Mouse (Mus musculus) stomach, postnatal 0 days (tissue): ENCODE results near the gene Spag6. TPM values are rescaled to one million over a fixed set of nuclear protein-coding genes. Genes with fewer than 3 reads are reported as not detected.

ENCODE experiments used
- ATAC-seq: fragments of 200-750 bp; cut with Nextera tagmentation; 2 replicates; pipeline ENCODE4 v1.8.0; 2017; ENCODE audit not compliant: low FRiP score, low TSS enrichment
- DNase-seq: peaks from one replicate; pipeline ENCODE4 v3.0.0-alpha.2; 2016; ENCODE audit warnings: low spot score
- H3K27ac ChIP-seq: fragments of 300-500 bp; sonication (generic); replicated peaks from 2 replicates; pipeline ENCODE4 v1.5.1; 2014; ENCODE audit warnings: mild to moderate bottlenecking, control low read depth
- H3K27me3 ChIP-seq: fragments of 300-500 bp; sonication (generic); 2 replicates; pipeline ENCODE4 v1.6.1; 2014; ENCODE audit warnings: low read length; ENCODE audit not compliant: control insufficient read depth, insufficient read depth
- H3K36me3 ChIP-seq: fragments of 300-500 bp; sonication (generic); 2 replicates; pipeline ENCODE4 v1.6.1; 2014; ENCODE audit warnings: low read length, mixed read lengths; ENCODE audit not compliant: control insufficient read depth, insufficient read depth
- H3K4me1 ChIP-seq: fragments of 300-500 bp; sonication (generic); replicated peaks from 2 replicates; pipeline ENCODE4 v1.6.1; 2014; ENCODE audit warnings: antibody characterized with exemption; ENCODE audit not compliant: control insufficient read depth, insufficient read depth
- H3K4me2 ChIP-seq: fragments of 300-500 bp; sonication (generic); replicated peaks from 2 replicates; pipeline ENCODE4 v1.6.1; 2014; ENCODE audit warnings: low read depth, mild to moderate bottlenecking, control low read depth, moderate library complexity
- H3K4me3 ChIP-seq: fragments of 300-500 bp; sonication (generic); 2 replicates; pipeline ENCODE4 v1.5.1; 2014; ENCODE audit warnings: low read depth, low read length, control low read depth
- H3K9ac ChIP-seq: fragments of 300-500 bp; sonication (generic); 2 replicates; pipeline ENCODE4 v1.6.1; 2014; ENCODE audit warnings: mild to moderate bottlenecking, low read length, control low read depth, mixed read lengths
- H3K9me3 ChIP-seq: fragments of 300-500 bp; sonication (generic); 2 replicates; pipeline ENCODE4 v1.6.1; 2016; ENCODE audit warnings: low read length; ENCODE audit not compliant: control insufficient read depth
- CTCF ChIP-seq: IDR thresholded peaks from 2 replicates; pipeline ENCODE4 v1.5.1; 2016; ENCODE audit warnings: antibody characterized with exemption, low read depth, mild to moderate bottlenecking, moderate library complexity
- EP300 ChIP-seq: optimal IDR thresholded peaks from 2 replicates; pipeline ENCODE3; 2016; ENCODE audit warnings: antibody characterized with exemption
- whole genome bisulfite sequencing: fragments of 180-500 bp; shearing (Covaris S2); extraction: QIAGEN DNeasy Blood & Tissue Kit; methylation state at CpG from one replicate; pipeline ENCODE4 v1.1.7; 2014; 5-methylcytosine and 5-hydroxymethylcytosine counted together
- polyA plus RNA-seq: library from polyadenylated mRNA; unstranded; fragments of >200 nt; fragmentation: Nextera tagmentation; extraction: Ambion mirVana; gene quantifications from 2 replicates; pipeline ENCODE4 v1.2.1, GENCODE M21; 2015

The Spag6 gene
- polyA plus RNA-seq, 1 experiment from 2014 or later = 0.10 TPM

DNA sequence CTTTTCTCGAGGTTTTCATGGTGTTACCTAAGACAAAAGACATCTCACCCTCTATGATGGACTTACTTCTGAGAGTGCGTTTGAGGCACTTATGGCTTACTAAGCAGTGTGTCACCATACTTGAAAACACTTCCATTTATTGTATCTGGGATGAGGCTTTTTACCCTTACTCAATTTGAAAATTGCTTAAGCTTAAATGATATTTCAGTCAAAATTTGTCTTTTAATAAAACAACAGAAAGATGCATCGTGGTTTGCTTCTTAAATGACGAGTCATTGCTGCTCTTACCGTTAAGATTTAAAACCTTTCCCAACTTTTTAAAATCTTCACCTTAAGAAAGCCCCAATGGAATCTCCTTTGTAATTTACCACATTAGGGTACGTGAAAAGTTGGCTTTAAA, 7.4 kb upstream of the Spag6 start:
- Histone ChIP-seq H3K4me1 (peaks cover 5% of the 10 kb centered on the region), H3K4me3 (no peak overlapping the region), H3K27ac (no peak overlapping the region), H3K9me3 (no peaks in the 10 kb centered on the region), H3K36me3 (peaks cover 5% of the 10 kb centered on the region; the same call in 1 of the 2 replicates), H3K27me3 (peaks cover 10% of the 10 kb centered on the region; the same call in 1 of the 2 replicates), H3K4me2 (no peak overlapping the region), H3K9ac (no peak overlapping the region)
- ATAC-seq (no peak), DNase-seq (no peak)
- 86% methylated on average over 6 of the region's 6 CpGs for WGBS
- no peak for TF ChIP-seq CTCF
- TF ChIP-seq EP300 = no peak

DNA sequence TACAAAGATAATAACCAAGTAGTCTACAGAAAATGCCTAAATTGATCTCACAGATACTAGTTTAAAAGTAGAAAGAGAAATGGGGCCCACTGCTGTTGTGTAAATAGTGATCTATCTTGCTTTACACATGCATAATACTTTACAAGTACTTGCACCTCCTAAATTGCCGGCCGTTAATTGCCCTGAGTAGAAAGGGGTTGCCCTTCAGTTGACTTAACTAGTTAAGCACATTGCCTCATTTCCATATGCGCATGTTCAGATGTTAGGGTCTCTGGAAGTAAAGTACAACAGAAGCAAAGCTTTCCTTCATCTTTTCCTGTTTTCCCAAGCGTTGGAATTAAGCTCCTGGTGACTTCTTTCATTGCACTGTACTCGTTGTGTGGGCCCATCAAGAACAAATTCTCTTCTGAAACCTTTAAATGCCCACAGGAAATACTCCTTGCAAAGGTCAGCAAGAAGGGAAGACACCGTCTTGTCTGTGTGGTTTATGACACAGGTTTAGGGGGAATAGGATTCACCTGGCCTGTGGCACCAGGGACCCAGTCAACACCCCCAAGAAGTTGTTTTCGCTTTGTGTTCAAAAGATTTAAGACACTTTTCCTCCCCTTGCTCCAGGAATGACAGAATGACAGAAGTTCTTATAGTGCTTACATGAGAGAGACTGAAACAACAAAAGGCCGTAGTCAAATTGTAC, 6.9 kb upstream of the Spag6 start:
- Histone ChIP-seq H3K36me3 (peaks cover 5% of the 10 kb centered on the region; the same call in 1 of the 2 replicates), H3K4me3 (no peak overlapping the region), H3K27ac (no peak overlapping the region), H3K9me3 (no peaks in the 10 kb centered on the region), H3K27me3 (peaks cover 10% of the 10 kb centered on the region; the same call in 1 of the 2 replicates), H3K9ac (no peak overlapping the region), H3K4me2 (no peak overlapping the region), H3K4me1 (peaks cover 5% of the 10 kb centered on the region)
- WGBS = 91% methylated on average over 8 of the region's 8 CpGs
- DNase-seq (no peak), ATAC-seq (no peak)
- TF ChIP-seq CTCF (no peak), EP300 (no peak)

DNA sequence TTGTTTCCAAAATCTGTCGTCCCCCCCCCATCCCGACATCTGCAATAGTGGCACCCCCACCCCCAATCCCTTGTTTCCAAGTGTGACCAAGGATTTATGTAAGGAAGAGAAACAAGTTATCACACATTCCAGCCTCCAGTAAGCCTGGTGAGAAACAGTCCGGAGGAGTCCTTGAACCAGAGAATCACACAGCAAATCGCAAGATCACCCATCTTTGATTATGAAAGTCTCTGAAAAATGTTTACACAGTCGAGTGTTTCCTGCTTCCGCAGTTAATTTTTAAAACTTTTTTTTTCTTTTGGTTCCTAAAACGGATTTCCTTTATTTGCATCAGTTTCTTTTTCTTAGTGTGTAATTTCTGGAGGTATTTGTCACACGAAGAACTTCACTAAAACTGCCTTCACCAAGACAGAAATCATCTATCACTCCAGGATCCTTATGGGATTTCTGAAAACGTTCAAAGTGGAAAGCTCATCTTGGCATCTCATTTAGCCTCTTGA, 6.1 kb upstream of the Spag6 start:
- no peak for ATAC-seq
- H3K4me1 ChIP-seq = peaks cover 5% of the 10 kb centered on the region
- H3K9ac ChIP-seq = no peak overlapping the region
- no peak overlapping the region for H3K27ac ChIP-seq
- no peak overlapping the region for H3K4me2 ChIP-seq
- 29% methylated on average over 9 of the region's 9 CpGs for WGBS
- no peaks in the 10 kb centered on the region for H3K9me3 ChIP-seq
- H3K4me3 ChIP-seq = no peak overlapping the region
- TF ChIP-seq EP300 = no peak
- TF ChIP-seq CTCF = no peak
- H3K27me3 ChIP-seq = peaks cover 12% of the 10 kb centered on the region; the same call in 1 of the 2 replicates
- H3K36me3 ChIP-seq = peaks cover 5% of the 10 kb centered on the region; the same call in 1 of the 2 replicates
- no peak for DNase-seq

DNA sequence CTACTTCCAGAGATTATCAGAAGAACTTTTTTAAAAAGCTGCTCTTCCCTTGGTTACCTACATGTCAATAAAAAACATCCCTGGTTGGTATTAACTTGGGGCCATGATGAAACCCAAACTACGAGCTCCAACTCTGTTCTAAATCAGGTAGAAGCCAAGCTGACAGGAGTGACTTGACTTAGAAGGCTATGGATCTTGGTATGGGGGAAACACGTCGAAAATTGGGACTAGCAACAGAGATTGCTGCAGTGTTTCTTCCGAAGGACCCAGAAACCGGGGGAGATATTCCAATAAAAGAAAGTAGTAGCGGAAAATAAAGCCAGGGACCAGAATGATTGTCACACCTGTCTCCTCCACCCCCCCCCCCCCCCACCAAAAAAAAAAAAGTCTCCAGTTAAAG, 5.5 kb upstream of the Spag6 start:
- WGBS = 26% methylated on average over 6 of the region's 6 CpGs
- H3K4me1 ChIP-seq = peaks cover 5% of the 10 kb centered on the region
- H3K9ac ChIP-seq = no peak overlapping the region
- H3K27ac ChIP-seq = no peak overlapping the region
- H3K27me3 ChIP-seq = peaks cover 12% of the 10 kb centered on the region; the same call in 1 of the 2 replicates
- H3K9me3 ChIP-seq = no peaks in the 10 kb centered on the region
- no peak for DNase-seq
- peak overlapping the region; percentile 64; the same call in 1 of the 2 replicates for H3K4me2 ChIP-seq
- ATAC-seq = no peak
- H3K4me3 ChIP-seq = peak overlapping the region; percentile 51
- TF ChIP-seq CTCF (no peak), EP300 (no peak)
- peaks cover 5% of the 10 kb centered on the region; the same call in 1 of the 2 replicates for H3K36me3 ChIP-seq

DNA sequence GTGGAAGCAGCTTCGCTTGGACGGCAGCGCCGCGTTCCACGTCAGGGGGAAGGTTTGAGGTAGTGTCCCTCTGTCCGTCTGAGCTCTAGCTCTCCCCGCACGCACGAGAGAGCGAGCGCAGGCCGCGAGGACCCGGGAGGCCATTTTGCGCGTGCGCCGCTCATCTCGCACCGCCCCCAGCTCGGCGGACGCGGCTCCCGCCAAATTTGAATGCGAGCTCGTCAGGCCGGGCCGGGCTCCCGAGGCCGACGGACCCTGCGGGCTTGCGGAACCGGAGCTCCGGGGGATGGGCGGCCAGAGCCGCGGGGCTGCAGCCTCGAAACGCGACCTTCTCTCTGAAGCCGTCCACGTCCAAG, 5.1 kb upstream of the Spag6 start:
- ATAC-seq = peak; percentile 74
- Histone ChIP-seq H3K4me1 (peaks cover 5% of the 10 kb centered on the region), H3K4me2 (peak overlapping the region; percentile 64), H3K27me3 (peaks cover 12% of the 10 kb centered on the region; the same call in 1 of the 2 replicates), H3K4me3 (peak overlapping the region; percentile 51), H3K9me3 (no peaks in the 10 kb centered on the region), H3K27ac (no peak overlapping the region), H3K9ac (no peak overlapping the region), H3K36me3 (peaks cover 5% of the 10 kb centered on the region; the same call in 1 of the 2 replicates)
- under 1% methylated on average over 44 of the region's 45 CpGs for WGBS
- no peak for TF ChIP-seq CTCF
- TF ChIP-seq EP300 = no peak
- peak; percentile 76 for DNase-seq
